Mouse (Mus musculus): ENCODE measurements around the gene Zfhx3.

Gene Zfhx3

GRCm38 (mm10) chr8:108868259-108869090 lies 926.0 kb downstream of the Zfhx3 start:
- no peak for DNase-seq

- DNase-seq = no peak
Observed at GRCm38 (mm10) chr8:108869420-108869819, 927.0 kb downstream of the Zfhx3 start.

GRCm38 (mm10) chr8:108869935-108870334 lies 927.5 kb downstream of the Zfhx3 start:
- no peak for DNase-seq

- DNase-seq = no peak
Observed at GRCm38 (mm10) chr8:108870371-108870770, 927.9 kb downstream of the Zfhx3 start.

GRCm38 (mm10) chr8:108875722-108876121 lies 933.3 kb downstream of the Zfhx3 start:
- DNase-seq = no peak

- no peak for DNase-seq
Observed at GRCm38 (mm10) chr8:108880101-108880500, 937.7 kb downstream of the Zfhx3 start.

GRCm38 (mm10) chr8:108881336-108881735 lies 938.9 kb downstream of the Zfhx3 start:
- no peak for DNase-seq

GRCm38 (mm10) chr8:108882073-108882472 lies 939.6 kb downstream of the Zfhx3 start:
- DNase-seq = no peak

- no peak for DNase-seq
Observed at GRCm38 (mm10) chr8:108883381-108883780, 940.9 kb downstream of the Zfhx3 start.

- no peak for DNase-seq
Observed at GRCm38 (mm10) chr8:108884947-108885346, 942.5 kb downstream of the Zfhx3 start.

- DNase-seq = no peak
Observed at GRCm38 (mm10) chr8:108885450-108885849, 943.0 kb downstream of the Zfhx3 start.

GRCm38 (mm10) chr8:108885861-108886260 lies 943.4 kb downstream of the Zfhx3 start:
- DNase-seq = no peak

- peak; percentile 79 for DNase-seq
Observed at GRCm38 (mm10) chr8:108886599-108887255, 944.3 kb downstream of the Zfhx3 start.

GRCm38 (mm10) chr8:108887256-108887615 lies 944.8 kb downstream of the Zfhx3 start:
- DNase-seq = no peak

- DNase-seq = no peak
Observed at GRCm38 (mm10) chr8:108887890-108888289, 945.4 kb downstream of the Zfhx3 start.

GRCm38 (mm10) chr8:108888924-108889323 lies 946.5 kb downstream of the Zfhx3 start:
- no peak for DNase-seq

GRCm38 (mm10) chr8:108889406-108889805 lies 947.0 kb downstream of the Zfhx3 start:
- DNase-seq = no peak

GRCm38 (mm10) chr8:108894287-108894686 lies 951.8 kb downstream of the Zfhx3 start:
- no peak for DNase-seq

- DNase-seq = peak; percentile 67
Observed at GRCm38 (mm10) chr8:108896468-108897346, 954.3 kb downstream of the Zfhx3 start.

GRCm38 (mm10) chr8:108897347-108898100 lies 955.1 kb downstream of the Zfhx3 start:
- no peak for DNase-seq

GRCm38 (mm10) chr8:108899251-108899771 lies 956.9 kb downstream of the Zfhx3 start:
- no peak for DNase-seq

GRCm38 (mm10) chr8:108900541-108900940 lies 958.1 kb downstream of the Zfhx3 start:
- DNase-seq = no peak
